Mouse (Mus musculus): ENCODE results near the gene 6430550D23Rik.

DNA sequence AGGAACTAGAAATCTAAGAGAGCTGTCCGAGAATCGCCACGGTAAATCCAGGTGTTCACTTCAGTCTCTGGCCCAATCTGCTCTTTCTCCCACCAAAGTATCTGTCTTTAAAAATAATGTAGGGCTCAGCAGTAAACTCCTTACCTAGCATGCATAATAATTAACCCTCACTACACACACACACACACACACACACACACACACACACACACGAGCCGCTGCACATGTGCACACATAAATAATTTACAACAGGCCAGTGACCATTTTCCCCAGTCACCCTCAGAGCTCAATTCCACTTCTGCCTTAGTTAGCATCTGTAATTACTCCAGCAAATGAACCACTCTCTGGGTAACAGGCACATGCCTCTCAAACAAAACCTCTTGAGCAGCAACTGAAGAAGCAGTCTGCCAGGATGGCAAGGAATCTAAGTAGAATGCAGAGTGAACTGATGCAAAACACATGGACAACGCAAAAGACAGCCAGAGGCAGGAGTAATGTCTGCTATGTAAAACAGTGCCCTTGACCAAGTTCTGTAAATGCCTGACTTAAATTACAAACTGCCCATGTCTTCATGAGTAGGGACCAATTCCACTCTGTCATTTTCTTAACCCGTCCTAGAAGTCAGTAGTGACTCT lies 78.9 kb downstream of the 6430550D23Rik start:
- TF ChIP-seq CTCF (IDR thresholded peaks at IDR 0.05; ENCODE audit: control insufficient read depth, insufficient read depth, insufficient read length) (no peak), MYOG (IDR thresholded peaks at IDR 0.05; ENCODE audit: control insufficient read depth, extremely low read depth, insufficient read length) (no peak), MYOD1 (IDR thresholded peaks at IDR 0.05; ENCODE audit: control insufficient read depth, insufficient read length, low read depth) (no peak)

All from C2C12 (cell line).